Mouse (Mus musculus): Measurements from ENCODE around the gene Xpot. TPM values are rescaled to one million over a fixed set of nuclear protein-coding genes. Genes with fewer than 3 reads are reported as not detected.

Gene Xpot
- total and polyA plus RNA-seq, 3 experiments: 132 to 151 (median 140) TPM

GRCm38 (mm10) chr10:121581405-121581804 lies 44.7 kb downstream of the Xpot start:
- Histone ChIP-seq H3K9me3 (replicated peaks; ENCODE audit: low read length) (no peaks in the 10 kb centered on the region), H3K4me2 (ENCODE audit: insufficient read depth, low read depth, poor library complexity, severe bottlenecking) (no peak overlapping the region), H3K4me1 (ENCODE audit: control insufficient read depth in 1 of 2, insufficient read depth in 2 of 2) (peaks cover 6 to 25% of the 10 kb centered on the region in 2 experiments), H3K27ac (ENCODE audit: insufficient read depth, low read depth) (no peak overlapping the region), H3K27me3 (replicated peaks) (no peaks in the 10 kb centered on the region), H3K36me3 (replicated peaks in 1 of 2; ENCODE audit: control insufficient read depth in 1 of 2, insufficient read depth in 1 of 2, low read length in 1 of 2) (peaks cover 56 to 60% of the 10 kb centered on the region in 2 experiments), H3K79me2 (replicated peaks; ENCODE audit: control insufficient read depth, extremely low read depth, insufficient read depth, poor library complexity, severe bottlenecking) (peaks cover 70% of the 10 kb centered on the region), H3K4me3 (replicated peaks in 1 of 3; ENCODE audit: low read depth in 2 of 3, low read length in 2 of 3, poor library complexity in 1 of 3) (no peak overlapping the region), H3K9ac (ENCODE audit: insufficient read depth, low read depth) (no peak overlapping the region)
- TF ChIP-seq MAFK (IDR thresholded peaks at IDR 0.05; ENCODE audit: insufficient replicate concordance, low read length) (peak; percentile 35; the same call in 1 of the 2 replicates), RCOR1 (conservative IDR thresholded peaks at IDR 0.05; ENCODE audit: low read depth, low read length) (no peak), JUND (conservative IDR thresholded peaks at IDR 0.05; ENCODE audit: low read depth, low read length) (no peak)
- in situ Hi-C loops (cut with MboI; ENCODE audit: low pct_ligation_motif_present, low pct_unique_long_range_greater_than_20kb, low sequenced_read_pairs): no loop called here
- dilution Hi-C loops (cut with MboI; ENCODE audit: extremely low pct_ligation_motif_present, extremely low pct_unique_long_range_greater_than_20kb, low sequenced_read_pairs): no loop called here
- peak; percentile 8 for DNase-seq (ENCODE audit: extremely low read depth)

GRCm38 (mm10) chr10:121580381-121580780 lies 45.8 kb downstream of the Xpot start:
- H3K27me3 ChIP-seq (replicated peaks): no peaks in the 10 kb centered on the region
- H3K4me2 ChIP-seq (ENCODE audit: insufficient read depth, low read depth, poor library complexity, severe bottlenecking): no peak overlapping the region
- dilution Hi-C loops (cut with MboI; ENCODE audit: extremely low pct_ligation_motif_present, extremely low pct_unique_long_range_greater_than_20kb, low sequenced_read_pairs) (no loop called here), in situ Hi-C loops (cut with MboI; ENCODE audit: low pct_ligation_motif_present, low pct_unique_long_range_greater_than_20kb, low sequenced_read_pairs) (no loop called here)
- H3K9me3 ChIP-seq (replicated peaks; ENCODE audit: low read length): no peaks in the 10 kb centered on the region
- H3K9ac ChIP-seq (ENCODE audit: insufficient read depth, low read depth): no peak overlapping the region
- H3K27ac ChIP-seq (ENCODE audit: insufficient read depth, low read depth): no peak overlapping the region
- peaks cover 6 to 24% of the 10 kb centered on the region in 2 experiments for H3K4me1 ChIP-seq (ENCODE audit: control insufficient read depth in 1 of 2, insufficient read depth in 2 of 2)
- TF ChIP-seq HCFC1 (IDR thresholded peaks at IDR 0.05; ENCODE audit: low read depth, low read length) (no peak), TCF12 (IDR thresholded peaks at IDR 0.05; ENCODE audit: low read depth, low read length) (no peak), POLR2AphosphoS2 (IDR thresholded peaks at IDR 0.05; ENCODE audit: low read depth, low read length) (no peak), JUND (conservative IDR thresholded peaks at IDR 0.05; ENCODE audit: low read depth, low read length) (no peak), CTCF (conservative IDR thresholded peaks at IDR 0.05 in 1 of 2, IDR thresholded peaks at IDR 0.05 in 1 of 2; ENCODE audit: low read depth in 2 of 2, low read length in 2 of 2) (no peak), ETS1 (conservative IDR thresholded peaks at IDR 0.05; ENCODE audit: low read depth, low read length) (no peak), UBTF (IDR thresholded peaks at IDR 0.05; ENCODE audit: low read depth, low read length) (no peak), MXI1 (IDR thresholded peaks at IDR 0.05; ENCODE audit: low read depth, low read length) (no peak), ZKSCAN1 (IDR thresholded peaks at IDR 0.05; ENCODE audit: borderline replicate concordance, low read depth, low read length) (no peak), RAD21 (IDR thresholded peaks at IDR 0.05; ENCODE audit: low read depth, low read length) (no peak)
- peaks cover 65 to 66% of the 10 kb centered on the region in 2 experiments for H3K36me3 ChIP-seq (replicated peaks in 1 of 2; ENCODE audit: control insufficient read depth in 1 of 2, insufficient read depth in 1 of 2, low read length in 1 of 2)
- no peak overlapping the region for H3K4me3 ChIP-seq (replicated peaks in 1 of 3; ENCODE audit: low read depth in 2 of 3, low read length in 2 of 3, poor library complexity in 1 of 3)
- no peak for DNase-seq (ENCODE audit: extremely low read depth)
- H3K79me2 ChIP-seq (replicated peaks; ENCODE audit: control insufficient read depth, extremely low read depth, insufficient read depth, poor library complexity, severe bottlenecking): peaks cover 60% of the 10 kb centered on the region

DNA sequence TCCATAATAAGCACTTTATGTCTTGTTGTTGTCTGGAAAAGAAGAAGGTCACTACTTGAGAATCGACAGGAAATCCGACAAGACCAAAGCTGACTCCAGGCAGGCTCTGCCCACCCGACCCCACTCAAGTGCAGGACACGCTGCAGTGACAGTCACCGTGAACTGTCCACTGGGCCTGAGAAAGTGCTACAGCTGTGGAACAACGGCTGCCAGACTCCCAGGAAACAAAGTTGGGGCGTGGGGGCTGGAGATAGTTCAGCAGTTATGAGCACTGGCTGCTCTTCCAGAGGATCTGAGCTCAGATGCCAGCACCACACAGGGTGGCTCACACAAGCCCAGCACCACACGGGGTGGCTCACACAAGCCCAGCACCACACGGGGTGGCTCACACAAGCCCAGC lies 49.8 kb downstream of the Xpot start:
- no peak overlapping the region for H3K27ac ChIP-seq (ENCODE audit: insufficient read depth, low read depth)
- TF ChIP-seq E2F4 (IDR thresholded peaks at IDR 0.05; ENCODE audit: insufficient replicate concordance, low read depth, low read length): no peak
- TF ChIP-seq MAX (IDR thresholded peaks at IDR 0.05; ENCODE audit: low read length): no peak
- TF ChIP-seq ZC3H11A (IDR thresholded peaks at IDR 0.05; ENCODE audit: low read depth, low read length): no peak
- TF ChIP-seq SIN3A (IDR thresholded peaks at IDR 0.05; ENCODE audit: low read length): no peak
- TF ChIP-seq SMC3 (IDR thresholded peaks at IDR 0.05; ENCODE audit: low read depth, low read length): no peak
- TF ChIP-seq HCFC1 (IDR thresholded peaks at IDR 0.05; ENCODE audit: low read depth, low read length): no peak
- no peak for TF ChIP-seq NELFE (IDR thresholded peaks at IDR 0.05; ENCODE audit: low read depth, low read length)
- in situ Hi-C loops (cut with MboI; ENCODE audit: low pct_ligation_motif_present, low pct_unique_long_range_greater_than_20kb, low sequenced_read_pairs): no loop called here
- H3K27me3 ChIP-seq (replicated peaks): no peaks in the 10 kb centered on the region
- peaks cover 3 to 4% of the 10 kb centered on the region in 2 experiments; a peak in 1 of 4 replicates for H3K4me1 ChIP-seq (ENCODE audit: control insufficient read depth in 1 of 2, insufficient read depth in 2 of 2)
- H3K4me3 ChIP-seq (replicated peaks in 1 of 3; ENCODE audit: low read depth in 2 of 3, low read length in 2 of 3, poor library complexity in 1 of 3): no peak overlapping the region
- H3K4me2 ChIP-seq (ENCODE audit: insufficient read depth, low read depth, poor library complexity, severe bottlenecking): no peak overlapping the region
- H3K79me2 ChIP-seq (replicated peaks; ENCODE audit: control insufficient read depth, extremely low read depth, insufficient read depth, poor library complexity, severe bottlenecking): peaks cover 26% of the 10 kb centered on the region
- DNase-seq (ENCODE audit: extremely low read depth): no peak
- no peaks in the 10 kb centered on the region for H3K9me3 ChIP-seq (replicated peaks; ENCODE audit: low read length)
- dilution Hi-C loops (cut with MboI; ENCODE audit: extremely low pct_ligation_motif_present, extremely low pct_unique_long_range_greater_than_20kb, low sequenced_read_pairs): no loop called here
- peaks cover 61 to 62% of the 10 kb centered on the region in 2 experiments for H3K36me3 ChIP-seq (replicated peaks in 1 of 2; ENCODE audit: control insufficient read depth in 1 of 2, insufficient read depth in 1 of 2, low read length in 1 of 2)
- H3K9ac ChIP-seq (ENCODE audit: insufficient read depth, low read depth): no peak overlapping the region
